Mouse (Mus musculus): ENCODE data around the gene Scaf11.

- TF ChIP-seq CTCF (IDR thresholded peaks at IDR 0.05; ENCODE audit: extremely low read depth, insufficient read depth, low read length) (no peak), POLR2A (IDR thresholded peaks at IDR 0.05; ENCODE audit: extremely low read depth, insufficient read depth, low read length) (no peak)
Observed at GRCm38 (mm10) chr15:96458273-96458672, 2.4 kb downstream of the Scaf11 start.
